Comparison of ENCODE assay signal across 8 mouse cellular contexts in genomic region chr16:22161351-22162065, GRCm38 (mm10). TPM values are rescaled to one million over a fixed set of nuclear protein-coding genes. Genes with fewer than 3 reads are reported as not detected.
DNase-seq lines count a peak whose midpoint lies in the region; ATAC-seq and TF ChIP-seq lines count a peak whose summit lies in the region.

No protein-coding gene starts in this region.

- H3K36me3 ChIP-seq in heart, embryonic 16.5 days (ENCODE audit: control insufficient read depth, insufficient read depth), result no peaks in the 10 kb centered on the region
- H3K36me3 ChIP-seq in limb, embryonic 14.5 days (ENCODE audit: control insufficient read depth, insufficient read depth, low read length), result no peaks in the 10 kb centered on the region
- H3K36me3 ChIP-seq in neural tube, embryonic 13.5 days, result no peaks in the 10 kb centered on the region

- ATAC-seq in heart, embryonic 16.5 days (replicated peaks; ENCODE audit: extremely low read depth, insufficient read depth, low FRiP score), result no peak
- ATAC-seq in limb, embryonic 14.5 days (ENCODE audit: low FRiP score, low read depth), result peak; percentile 34
- peak; percentile 42 for ATAC-seq in neural tube, embryonic 13.5 days (ENCODE audit: low read depth)
- ATAC-seq in granulocyte monocyte progenitor cell, adult 5-6 weeks (replicated peaks; ENCODE audit: poor library complexity, severe bottlenecking), result no peak

- no peaks in the 10 kb centered on the region for H3K4me1 ChIP-seq in cerebellum, adult 2 months (ENCODE audit: control insufficient read depth, insufficient read depth, low read length)
- peaks cover 9% of the 10 kb centered on the region for H3K4me1 ChIP-seq in heart, embryonic 16.5 days (ENCODE audit: control insufficient read depth, insufficient read depth, low read length)
- peaks cover 8% of the 10 kb centered on the region for H3K4me1 ChIP-seq in limb, embryonic 14.5 days (ENCODE audit: control insufficient read depth, insufficient read depth, low read length)
- peaks cover 36% of the 10 kb centered on the region for H3K4me1 ChIP-seq in neural tube, embryonic 13.5 days (replicated peaks)

- H3K27ac ChIP-seq in cerebellum, adult 2 months (ENCODE audit: insufficient read depth, low read length), result no peak overlapping the region
- H3K27ac ChIP-seq in heart, embryonic 16.5 days (ENCODE audit: low read length), result peak overlapping the region; percentile 91
- peak overlapping the region; percentile 90 for H3K27ac ChIP-seq in limb, embryonic 14.5 days (replicated peaks; ENCODE audit: low read depth, low read length)
- peak overlapping the region; percentile 91 for H3K27ac ChIP-seq in neural tube, embryonic 13.5 days (replicated peaks)

- WGBS in cerebellum, adult 2 months, result under 1% methylated on average over 71 of the region's 71 CpGs
- under 1% methylated on average over 71 of the region's 71 CpGs for WGBS in heart, embryonic 16.5 days
- under 1% methylated on average over 44 of the region's 71 CpGs for WGBS in limb, embryonic 14.5 days
- WGBS in neural tube, embryonic 13.5 days, result under 1% methylated on average over 71 of the region's 71 CpGs

- no peaks in the 10 kb centered on the region for H3K9me3 ChIP-seq in heart, embryonic 16.5 days (replicated peaks; ENCODE audit: control insufficient read depth, low read length)
- H3K9me3 ChIP-seq in limb, embryonic 14.5 days (ENCODE audit: control insufficient read depth, low read length), result no peaks in the 10 kb centered on the region
- H3K9me3 ChIP-seq in neural tube, embryonic 13.5 days, result no peaks in the 10 kb centered on the region

- H3K4me2 ChIP-seq in heart, embryonic 16.5 days (ENCODE audit: low read depth, low read length), result peak overlapping the region; percentile 84
- peak overlapping the region; percentile 67 for H3K4me2 ChIP-seq in limb, embryonic 14.5 days (replicated peaks; ENCODE audit: low read depth, low read length, severe bottlenecking)
- H3K4me2 ChIP-seq in neural tube, embryonic 13.5 days, result peak overlapping the region; percentile 94

- peak overlapping the region; percentile 9 for H3K4me3 ChIP-seq in cerebellum, adult 2 months (replicated peaks; ENCODE audit: insufficient read depth, low read depth, low read length)
- peak overlapping the region; percentile 94 for H3K4me3 ChIP-seq in heart, embryonic 16.5 days (ENCODE audit: low read length)
- peak overlapping the region; percentile 97 for H3K4me3 ChIP-seq in limb, embryonic 14.5 days (replicated peaks; ENCODE audit: low read length)
- H3K4me3 ChIP-seq in neural tube, embryonic 13.5 days, result peak overlapping the region; percentile 85

- peak overlapping the region; percentile 99 for H3K9ac ChIP-seq in heart, embryonic 16.5 days (ENCODE audit: low read length)
- H3K9ac ChIP-seq in limb, embryonic 14.5 days (ENCODE audit: low read depth, low read length, severe bottlenecking), result peak overlapping the region; percentile 95
- H3K9ac ChIP-seq in neural tube, embryonic 13.5 days, result peak overlapping the region; percentile 92

- H3K27me3 ChIP-seq in cerebellum, adult 2 months (ENCODE audit: control insufficient read depth, insufficient read depth, low read length), result peaks cover 8% of the 10 kb centered on the region; the same call in 1 of the 2 replicates
- no peaks in the 10 kb centered on the region for H3K27me3 ChIP-seq in heart, embryonic 16.5 days (ENCODE audit: control insufficient read depth, insufficient read depth, low read length)
- no peaks in the 10 kb centered on the region for H3K27me3 ChIP-seq in limb, embryonic 14.5 days (ENCODE audit: control insufficient read depth, insufficient read depth, low read length)
- H3K27me3 ChIP-seq in neural tube, embryonic 13.5 days, result no peaks in the 10 kb centered on the region

- no peak for TF ChIP-seq CTCF in cerebellum, adult 2 months (IDR thresholded peaks at IDR 0.05; ENCODE audit: borderline replicate concordance, insufficient read depth, low read depth, low read length)

- TF ChIP-seq POLR2A in cerebellum, adult 2 months (IDR thresholded peaks at IDR 0.05; ENCODE audit: borderline replicate concordance, insufficient read depth, low read length), result no peak
- TF ChIP-seq POLR2A in limb, embryonic 14.5 days (IDR thresholded peaks at IDR 0.05; ENCODE audit: borderline replicate concordance, extremely low read depth, insufficient read depth, insufficient read length), result no peak

- no peak for DNase-seq in cerebellum, adult 2 months
- no peak for DNase-seq in cerebellum, adult 8-10 months
- DNase-seq in thymus, postnatal 4 days, result peak; percentile 48
- DNase-seq in thymus, postnatal 0 days (ENCODE audit: low spot score), result no peak
- peak; percentile 38 for DNase-seq in limb, embryonic 14.5 days (ENCODE audit: low spot score)

RNA-seq across cellular contexts. Expression of gene Igf2bp2, which starts 1.6 kb away (rescaled TPM):
- polyA plus RNA-seq in cerebellum, adult 2 months (2012; rRNA removed), result 0.22 and 0.23 TPM in 2 replicates
- polyA plus RNA-seq in thymus, postnatal 0 days (2015; fragmentation: Nextera tagmentation; extraction: Ambion mirVana), result 6.8 and 8.5 TPM in 2 replicates
- polyA plus RNA-seq in heart, embryonic 16.5 days (2015; fragmentation: Nextera tagmentation; extraction: Ambion mirVana), result 34.5 and 38.0 TPM in 2 replicates
- polyA plus RNA-seq in limb, embryonic 14.5 days (2012; rRNA removed), result 58.7 and 62.0 TPM in 2 replicates
- polyA plus RNA-seq in limb, embryonic 14.5 days (2014; fragmentation: Nextera tagmentation; extraction: Ambion mirVana), result 91.2 and 99.7 TPM in 2 replicates
- polyA plus RNA-seq in neural tube, embryonic 13.5 days (2015; fragmentation: Nextera tagmentation; extraction: Ambion mirVana), result 38.1 and 43.9 TPM in 2 replicates
- 2.4 and 3.2 TPM in 2 replicates for total RNA-seq in granulocyte monocyte progenitor cell, adult 5-6 weeks (2014; fragmentation: Nextera tagmentation)
- 1.6 and 3.2 TPM in 2 replicates for total RNA-seq in granulocyte monocyte progenitor cell, adult 5-6 weeks (2017)

Comparison
In these comparisons a context has a peak if more than half of its experiments do, and no peak if none do; other contexts are left out.
1. DNase-seq: peak in thymus, postnatal 4 days (single experiment) and limb, embryonic 14.5 days (single experiment); none in cerebellum, adult 2 months (0 of 2), cerebellum, adult 8-10 months (single experiment) and thymus, postnatal 0 days (single experiment).
2. H3K4me3 ChIP-seq: peak in every context shown above with its lines; median percentile 97 in limb, embryonic 14.5 days; 94 in heart, embryonic 16.5 days; 85 in neural tube, embryonic 13.5 days; 9 in cerebellum, adult 2 months.
3. ATAC-seq: peak in limb, embryonic 14.5 days (single experiment) and neural tube, embryonic 13.5 days (single experiment); none in heart, embryonic 16.5 days (single experiment) and granulocyte monocyte progenitor cell, adult 5-6 weeks (single experiment).
4. Peak in every context shown above with its lines, with median percentiles within 50 percentile points of each other: H3K4me2 ChIP-seq and H3K9ac ChIP-seq.